Mouse (Mus musculus): ENCODE results near the gene Polr2l. TPM values are rescaled to one million over a fixed set of nuclear protein-coding genes. Genes with fewer than 3 reads are reported as not detected.
A peak's percentile ranks its signal among the peaks of the same experiment; 100 is the strongest.

The Polr2l gene
- polyA plus RNA-seq, 1 experiment from 2014 or later, result 73.8 TPM

DNA sequence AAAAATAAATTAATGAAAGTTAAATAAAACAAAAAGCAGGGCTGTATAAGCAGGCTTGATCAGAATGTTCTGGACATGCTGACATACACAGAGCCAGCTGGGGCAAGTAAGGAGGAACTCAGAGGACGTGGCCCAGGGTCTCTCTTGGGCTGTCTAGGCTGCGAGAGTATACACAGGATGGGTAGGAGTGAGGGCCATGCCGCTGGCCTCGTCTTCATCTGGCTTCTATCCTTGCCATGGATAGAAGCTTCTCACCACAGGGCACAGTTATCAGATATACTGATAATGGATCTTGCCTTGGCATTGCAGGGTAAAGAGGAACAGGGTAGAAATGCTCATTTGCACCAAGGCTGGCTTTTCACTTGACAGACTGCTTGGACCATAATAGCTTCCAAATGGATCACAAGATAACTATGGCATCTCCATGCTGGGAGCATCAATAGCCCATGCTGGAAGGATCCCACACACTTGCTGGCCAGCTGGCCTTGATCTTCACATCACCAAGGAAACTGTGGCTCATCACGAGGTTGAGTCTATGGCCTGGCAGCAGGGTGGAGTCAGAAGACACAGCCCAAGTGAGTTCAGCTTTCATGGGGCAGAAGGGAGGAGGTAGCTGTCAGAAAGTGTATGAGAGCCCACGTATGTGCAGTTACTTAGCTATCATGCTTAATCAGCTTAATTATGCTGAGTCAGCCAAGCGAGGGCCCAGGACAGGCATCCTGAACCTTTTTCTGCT lies 27.1 kb upstream of the Polr2l start:
- H3K27ac ChIP-seq (replicated peaks), result no peak overlapping the region
- H3K27me3 ChIP-seq, result no peaks in the 10 kb centered on the region
- WGBS, result 84% methylated on average over 7 of the region's 7 CpGs
- no peak for ATAC-seq (ENCODE audit: low FRiP score, low read depth)
- no peak overlapping the region for H3K4me3 ChIP-seq
- peaks cover 6% of the 10 kb centered on the region for H3K36me3 ChIP-seq
- H3K9me3 ChIP-seq, result no peaks in the 10 kb centered on the region
- no peak overlapping the region for H3K9ac ChIP-seq (replicated peaks)
- H3K4me1 ChIP-seq, result no peaks in the 10 kb centered on the region
- H3K4me2 ChIP-seq (replicated peaks), result no peak overlapping the region

DNA sequence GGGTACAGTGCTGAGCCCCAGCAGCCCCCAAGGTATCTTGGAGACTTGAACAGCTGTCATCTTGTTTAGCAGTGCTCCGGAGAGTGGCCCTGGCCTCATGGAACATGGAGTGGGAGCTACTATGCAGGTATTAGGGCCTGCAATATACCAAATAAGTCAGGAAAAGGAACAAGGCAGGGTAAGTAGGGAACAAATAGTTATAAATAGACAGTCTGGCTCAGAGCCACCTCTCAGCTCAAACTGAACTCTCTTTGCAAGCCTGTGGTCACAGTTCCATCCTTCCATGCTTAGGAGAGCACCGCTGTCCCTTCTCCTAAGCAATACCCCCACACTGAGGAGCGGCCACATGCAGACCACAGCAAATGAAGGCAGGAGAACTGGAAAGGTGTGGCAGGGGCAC lies 22.7 kb upstream of the Polr2l start:
- H3K9me3 ChIP-seq, result no peaks in the 10 kb centered on the region
- no peak overlapping the region for H3K4me3 ChIP-seq
- WGBS, result 95% methylated on average over 3 of the region's 3 CpGs
- no peak for ATAC-seq (ENCODE audit: low FRiP score, low read depth)
- H3K27ac ChIP-seq (replicated peaks), result no peak overlapping the region
- no peaks in the 10 kb centered on the region for H3K4me1 ChIP-seq
- H3K4me2 ChIP-seq (replicated peaks), result no peak overlapping the region
- 0 out of 2 replicates have a peak overlapping the region, but pooled peaks have one; percentile 6 for H3K9ac ChIP-seq (replicated peaks)
- peaks cover 25% of the 10 kb centered on the region for H3K36me3 ChIP-seq
- no peaks in the 10 kb centered on the region for H3K27me3 ChIP-seq

DNA sequence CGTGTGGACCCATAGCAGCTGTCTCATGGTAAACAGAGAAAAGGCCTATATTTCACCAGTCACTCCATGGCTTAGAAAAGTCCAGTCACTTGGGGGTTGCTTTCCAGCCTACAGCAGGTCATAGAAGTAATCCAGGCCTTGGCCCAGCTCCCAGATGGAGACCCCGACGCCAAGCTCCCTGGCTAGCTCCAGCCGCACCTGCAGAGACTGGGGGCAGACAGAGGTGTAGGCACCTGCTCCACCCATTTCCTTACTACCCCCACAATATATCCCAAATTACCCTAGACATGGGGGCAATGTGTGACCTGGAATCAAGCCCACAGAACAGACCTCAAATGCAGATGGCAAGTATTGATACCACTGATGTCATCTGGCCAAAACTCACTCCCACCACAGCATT lies 21.0 kb upstream of the Polr2l start:
- H3K4me3 ChIP-seq, result no peak overlapping the region
- ATAC-seq (ENCODE audit: low FRiP score, low read depth), result no peak
- H3K9ac ChIP-seq (replicated peaks), result no peak overlapping the region
- H3K27ac ChIP-seq (replicated peaks), result no peak overlapping the region
- H3K36me3 ChIP-seq, result peaks cover 30% of the 10 kb centered on the region
- no peaks in the 10 kb centered on the region for H3K4me1 ChIP-seq
- no peaks in the 10 kb centered on the region for H3K9me3 ChIP-seq
- no peak overlapping the region for H3K4me2 ChIP-seq (replicated peaks)
- no peaks in the 10 kb centered on the region for H3K27me3 ChIP-seq
- WGBS, result 97% methylated on average over 4 of the region's 4 CpGs

DNA sequence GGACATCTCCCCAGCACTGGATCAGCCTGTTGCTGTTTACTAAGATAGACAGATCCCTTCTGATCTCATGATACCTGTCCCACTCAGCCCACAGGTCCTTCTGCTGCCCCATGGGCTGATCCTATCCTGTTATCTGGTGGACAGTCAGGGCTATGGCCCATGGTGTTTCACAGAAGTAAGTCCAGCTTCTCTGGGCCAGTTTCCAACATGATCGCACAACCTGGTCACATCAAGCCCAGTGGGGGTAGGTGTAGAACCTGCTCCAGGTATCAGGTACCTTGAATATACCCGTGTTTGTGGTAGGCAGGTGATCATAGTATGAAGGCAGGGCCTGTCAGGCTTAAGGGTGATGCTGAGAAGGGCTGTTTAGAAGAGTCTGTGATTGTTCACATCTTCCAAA lies 20.4 kb upstream of the Polr2l start:
- Histone ChIP-seq H3K36me3 (peaks cover 28% of the 10 kb centered on the region), H3K4me3 (no peak overlapping the region), H3K4me1 (no peaks in the 10 kb centered on the region), H3K9me3 (no peaks in the 10 kb centered on the region), H3K27ac (replicated peaks) (no peak overlapping the region), H3K9ac (replicated peaks) (no peak overlapping the region), H3K4me2 (replicated peaks) (no peak overlapping the region), H3K27me3 (no peaks in the 10 kb centered on the region)
- ATAC-seq (ENCODE audit: low FRiP score, low read depth), result no peak
- WGBS, result 90% methylated on average over 2 of the region's 2 CpGs

DNA sequence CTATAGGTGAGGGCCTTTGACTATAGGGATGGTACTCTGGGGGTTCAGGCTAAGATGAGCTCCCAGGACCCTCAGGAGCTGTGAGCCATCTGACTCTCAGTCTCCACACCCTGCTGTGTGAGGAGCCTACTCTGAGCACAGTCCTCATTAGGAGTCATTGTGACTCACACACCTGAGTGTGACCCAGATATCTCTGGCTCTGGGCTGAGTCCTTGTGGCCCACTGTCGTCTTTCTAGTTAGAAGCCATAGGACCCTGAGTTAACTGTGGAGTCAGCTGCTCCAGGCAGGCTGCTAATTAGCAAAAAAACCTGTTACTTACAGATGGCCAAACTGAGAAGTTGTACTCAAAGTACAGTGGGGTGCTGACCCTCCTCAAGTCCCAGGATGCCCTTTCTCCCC lies 18.8 kb upstream of the Polr2l start:
- no peak overlapping the region for H3K4me3 ChIP-seq
- peaks cover 24% of the 10 kb centered on the region; the same call in 1 of the 2 replicates for H3K36me3 ChIP-seq
- no peak overlapping the region for H3K4me2 ChIP-seq (replicated peaks)
- no peaks in the 10 kb centered on the region for H3K27me3 ChIP-seq
- no peaks in the 10 kb centered on the region for H3K4me1 ChIP-seq
- no peaks in the 10 kb centered on the region for H3K9me3 ChIP-seq
- no peak for ATAC-seq (ENCODE audit: low FRiP score, low read depth)
- H3K27ac ChIP-seq (replicated peaks), result no peak overlapping the region
- no peak overlapping the region for H3K9ac ChIP-seq (replicated peaks)
- WGBS, result 72% methylated on average over 1 of the region's 1 CpGs

DNA sequence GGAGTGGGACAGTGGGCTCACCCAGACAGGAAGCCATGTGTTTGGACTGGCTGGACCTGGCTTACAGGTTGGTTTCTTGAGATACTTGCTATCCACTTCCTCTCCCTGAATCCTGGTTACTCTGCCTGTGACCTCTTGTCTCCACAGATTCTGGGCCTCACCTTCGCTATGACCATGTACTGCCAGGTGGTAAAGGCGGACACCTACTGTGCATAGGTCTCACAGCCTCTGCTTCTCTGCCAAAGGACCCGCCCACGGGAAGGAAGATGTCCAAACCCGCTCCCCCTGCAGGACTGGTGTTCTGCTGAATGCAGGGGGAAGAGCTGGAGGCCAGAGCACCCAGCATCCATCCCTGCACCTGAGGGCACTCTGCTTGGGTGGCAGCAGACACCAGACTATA lies 17.8 kb upstream of the Polr2l start:
- H3K4me1 ChIP-seq, result no peaks in the 10 kb centered on the region
- no peaks in the 10 kb centered on the region for H3K27me3 ChIP-seq
- H3K27ac ChIP-seq (replicated peaks), result no peak overlapping the region
- ATAC-seq (ENCODE audit: low FRiP score, low read depth), result no peak
- no peak overlapping the region for H3K4me3 ChIP-seq
- no peak overlapping the region for H3K9ac ChIP-seq (replicated peaks)
- WGBS, result 92% methylated on average over 5 of the region's 5 CpGs
- H3K4me2 ChIP-seq (replicated peaks), result no peak overlapping the region
- H3K9me3 ChIP-seq, result no peaks in the 10 kb centered on the region
- H3K36me3 ChIP-seq, result peaks cover 24% of the 10 kb centered on the region; the same call in 1 of the 2 replicates

DNA sequence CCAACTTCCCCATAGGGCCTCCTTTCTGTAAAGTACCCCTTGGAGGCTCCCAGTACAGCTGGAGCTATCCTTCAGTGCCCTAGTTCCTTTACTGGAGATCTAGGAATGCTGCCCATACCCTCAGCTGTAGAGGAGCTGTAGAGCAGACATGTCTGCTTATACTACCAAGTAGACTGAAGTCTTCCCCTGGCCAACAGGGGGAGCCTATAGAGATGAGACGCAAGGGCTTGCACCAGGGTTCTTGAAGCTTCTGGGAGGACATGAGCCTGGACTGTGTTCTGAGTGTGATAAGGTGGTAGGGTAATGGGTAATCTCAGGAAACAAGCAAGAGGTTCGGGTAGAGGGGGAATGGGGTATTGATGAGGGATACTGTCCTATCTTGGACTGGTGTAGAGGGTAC lies 16.2 kb upstream of the Polr2l start:
- WGBS, result 91% methylated on average over 2 of the region's 2 CpGs
- Histone ChIP-seq H3K4me2 (replicated peaks) (no peak overlapping the region), H3K9me3 (no peaks in the 10 kb centered on the region), H3K36me3 (peaks cover 24% of the 10 kb centered on the region; the same call in 1 of the 2 replicates), H3K4me1 (no peaks in the 10 kb centered on the region), H3K27ac (replicated peaks) (no peak overlapping the region), H3K27me3 (no peaks in the 10 kb centered on the region), H3K4me3 (no peak overlapping the region), H3K9ac (replicated peaks) (no peak overlapping the region)
- ATAC-seq (ENCODE audit: low FRiP score, low read depth), result no peak

DNA sequence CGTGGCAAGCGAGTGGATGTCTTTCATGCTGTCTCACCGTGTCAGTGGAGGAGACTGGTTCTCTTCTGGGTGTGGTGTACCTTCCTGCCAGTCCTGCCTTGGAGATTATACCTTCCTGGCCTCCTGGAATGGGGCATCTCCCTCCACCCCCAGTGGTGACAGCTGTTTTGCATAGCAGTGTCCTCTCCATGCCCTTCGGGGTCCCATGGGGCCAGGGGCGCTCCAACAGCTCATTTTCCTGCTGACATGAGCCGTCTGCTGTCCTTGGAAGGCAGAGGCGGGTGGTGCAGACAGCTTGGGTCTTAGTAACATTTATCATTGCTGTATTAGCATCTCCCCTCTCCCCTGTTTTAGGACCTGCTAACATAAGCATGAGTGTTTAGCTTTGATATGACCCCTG lies 12.2 kb upstream of the Polr2l start:
- no peak overlapping the region for H3K4me3 ChIP-seq
- peaks cover 9% of the 10 kb centered on the region for H3K4me1 ChIP-seq
- H3K9me3 ChIP-seq, result no peaks in the 10 kb centered on the region
- 0 out of 2 replicates have a peak, but pooled peaks cover 6% of the 10 kb centered on the region for H3K36me3 ChIP-seq
- WGBS, result 83% methylated on average over 7 of the region's 7 CpGs
- no peak for ATAC-seq (ENCODE audit: low FRiP score, low read depth)
- H3K27me3 ChIP-seq, result peaks cover 23% of the 10 kb centered on the region
- H3K27ac ChIP-seq (replicated peaks), result no peak overlapping the region
- no peak overlapping the region for H3K9ac ChIP-seq (replicated peaks)
- H3K4me2 ChIP-seq (replicated peaks), result no peak overlapping the region

DNA sequence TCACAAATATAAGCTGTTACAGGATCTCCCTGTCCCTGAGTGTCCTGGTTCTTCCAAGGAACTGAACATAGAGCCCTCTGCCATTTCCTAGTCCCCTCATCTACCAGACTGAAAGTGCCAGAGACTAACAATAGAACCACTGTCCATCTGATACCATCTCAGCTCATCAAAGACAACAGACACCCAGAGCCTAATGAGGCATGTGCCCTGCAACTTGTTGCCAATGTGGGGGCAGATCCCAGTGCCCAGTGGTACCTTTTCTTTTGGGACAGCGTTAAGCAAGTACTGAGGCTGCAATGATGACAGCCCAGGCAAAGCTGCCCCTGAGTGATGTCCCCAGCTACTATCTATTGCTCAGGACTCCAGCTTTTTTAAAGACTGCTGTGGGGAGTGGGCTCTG lies 11.3 kb upstream of the Polr2l start:
- no peak overlapping the region for H3K27ac ChIP-seq (replicated peaks)
- no peaks in the 10 kb centered on the region for H3K9me3 ChIP-seq
- H3K36me3 ChIP-seq, result 0 out of 2 replicates have a peak, but pooled peaks cover 2% of the 10 kb centered on the region
- H3K4me3 ChIP-seq, result no peak overlapping the region
- no peak overlapping the region for H3K4me2 ChIP-seq (replicated peaks)
- ATAC-seq (ENCODE audit: low FRiP score, low read depth), result no peak
- WGBS, result 97% methylated on average over 1 of the region's 1 CpGs
- peaks cover 18% of the 10 kb centered on the region for H3K4me1 ChIP-seq
- H3K9ac ChIP-seq (replicated peaks), result no peak overlapping the region
- peaks cover 32% of the 10 kb centered on the region for H3K27me3 ChIP-seq

DNA sequence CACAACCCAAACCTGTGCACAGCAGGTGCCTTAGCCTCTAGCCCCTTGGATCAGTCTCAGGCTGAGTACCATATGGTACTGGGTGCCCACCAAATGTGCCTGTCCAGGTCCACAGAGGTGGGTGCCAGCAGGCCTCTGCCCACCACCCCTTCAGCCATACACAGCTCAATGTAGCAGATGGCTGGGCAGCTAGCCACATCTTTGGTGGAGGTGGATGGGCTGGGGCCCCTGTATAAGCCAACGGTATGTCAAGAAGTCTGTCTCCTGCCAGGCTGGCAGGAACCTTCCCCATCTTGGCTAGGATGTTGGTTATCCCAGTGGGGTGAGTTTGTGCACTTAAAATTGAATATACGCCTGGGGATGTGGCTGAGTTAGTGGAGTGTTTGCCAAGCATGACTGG lies 10.7 kb upstream of the Polr2l start:
- H3K36me3 ChIP-seq, result no peaks in the 10 kb centered on the region
- H3K4me1 ChIP-seq, result peaks cover 22% of the 10 kb centered on the region
- H3K4me2 ChIP-seq (replicated peaks), result no peak overlapping the region
- 95% methylated on average over 2 of the region's 2 CpGs for WGBS
- peaks cover 39% of the 10 kb centered on the region for H3K27me3 ChIP-seq
- no peak overlapping the region for H3K9ac ChIP-seq (replicated peaks)
- no peaks in the 10 kb centered on the region for H3K9me3 ChIP-seq
- H3K4me3 ChIP-seq, result no peak overlapping the region
- no peak for ATAC-seq (ENCODE audit: low FRiP score, low read depth)
- no peak overlapping the region for H3K27ac ChIP-seq (replicated peaks)

DNA sequence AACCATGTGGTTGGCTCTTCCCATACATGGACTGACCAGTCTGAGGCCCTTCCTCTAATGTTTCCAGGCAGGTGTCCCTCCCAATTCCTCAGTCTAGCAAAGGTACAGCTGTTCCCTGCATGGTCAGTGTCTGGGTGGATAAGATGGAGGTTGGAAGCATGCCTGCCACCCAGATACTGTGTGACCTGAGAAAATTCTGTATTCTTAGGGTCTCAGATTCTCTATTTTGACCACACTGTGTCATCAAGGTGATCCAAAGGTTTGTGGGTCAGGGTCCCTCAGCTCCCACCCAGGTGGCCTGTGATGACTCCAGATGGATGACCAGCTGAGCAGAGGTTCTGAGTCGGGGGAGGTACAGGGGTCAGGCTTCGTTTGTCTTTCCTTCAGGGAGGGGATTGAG lies 10.3 kb upstream of the Polr2l start:
- Histone ChIP-seq H3K27me3 (peaks cover 43% of the 10 kb centered on the region), H3K36me3 (no peaks in the 10 kb centered on the region), H3K4me3 (no peak overlapping the region), H3K9me3 (no peaks in the 10 kb centered on the region), H3K27ac (replicated peaks) (no peak overlapping the region), H3K4me2 (replicated peaks) (no peak overlapping the region), H3K9ac (replicated peaks) (no peak overlapping the region), H3K4me1 (peaks cover 22% of the 10 kb centered on the region)
- 70% methylated on average over 2 of the region's 2 CpGs for WGBS
- ATAC-seq (ENCODE audit: low FRiP score, low read depth), result no peak

DNA sequence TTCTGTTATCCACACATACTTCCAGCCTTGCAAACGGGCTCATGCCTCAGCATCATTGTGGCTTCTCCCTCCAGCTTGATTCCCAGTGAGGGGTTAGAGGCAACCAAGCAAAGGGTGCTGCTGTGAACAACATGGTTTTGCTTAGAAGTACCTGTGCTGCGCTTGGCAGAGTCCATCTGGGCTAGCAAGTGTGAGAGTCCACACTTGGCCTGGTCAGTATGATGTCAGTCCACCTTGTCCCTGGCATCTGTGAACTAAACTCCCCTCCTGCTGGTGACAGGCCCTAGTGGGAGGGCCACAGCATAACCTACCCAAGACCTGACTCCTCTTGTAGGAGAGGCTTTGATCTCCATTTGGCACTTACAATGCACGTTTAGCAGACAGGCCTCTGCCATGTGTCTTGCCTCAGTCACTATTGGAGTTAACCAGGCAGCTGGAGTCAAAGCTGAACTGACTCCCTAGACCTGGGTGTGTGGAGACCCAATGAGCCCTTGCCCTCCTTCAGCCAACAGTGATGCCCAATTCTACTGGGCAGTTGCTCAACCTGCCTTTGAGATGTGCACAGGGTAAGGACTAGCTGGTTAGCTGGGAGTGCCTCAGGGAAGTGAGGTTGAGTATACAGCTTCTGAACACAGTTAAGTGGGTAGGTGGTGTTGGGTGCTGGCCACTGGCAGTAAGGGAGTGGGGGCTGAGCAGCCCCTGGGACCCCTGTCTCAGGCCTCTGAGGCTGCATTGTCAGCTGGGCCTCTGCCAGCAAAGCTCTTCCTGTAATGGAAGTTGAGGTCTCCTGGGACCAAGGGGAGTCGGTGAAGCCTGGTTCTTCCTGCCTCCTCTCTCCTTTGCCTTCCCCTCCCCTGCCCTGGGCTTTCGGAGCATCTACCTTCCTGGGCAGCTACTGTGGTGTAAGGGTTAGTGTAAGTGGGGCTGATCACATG lies 9.5 kb upstream of the Polr2l start:
- H3K9me3 ChIP-seq, result no peaks in the 10 kb centered on the region
- H3K27me3 ChIP-seq, result peaks cover 47% of the 10 kb centered on the region
- H3K4me2 ChIP-seq (replicated peaks), result no peak overlapping the region
- ATAC-seq (ENCODE audit: low FRiP score, low read depth), result no peak
- no peak overlapping the region for H3K27ac ChIP-seq (replicated peaks)
- H3K4me3 ChIP-seq, result no peak overlapping the region
- peaks cover 22% of the 10 kb centered on the region for H3K4me1 ChIP-seq
- WGBS, result 79% methylated on average over 5 of the region's 5 CpGs
- H3K36me3 ChIP-seq, result no peaks in the 10 kb centered on the region
- H3K9ac ChIP-seq (replicated peaks), result no peak overlapping the region

All from midbrain, embryonic 12.5 days (tissue).